Mouse (Mus musculus) kidney, adult 2 months (tissue): Measurements from ENCODE around the gene Ckm. TPM values are rescaled to one million over a fixed set of nuclear protein-coding genes. Genes with fewer than 3 reads are reported as not detected.

Source experiments
- DNase-seq: peaks from one replicate; pipeline ENCODE4 v3.0.0; 2021
- H3K27ac ChIP-seq: fragments of 200-500 bp; 2 replicates; pipeline ENCODE4 v1.5.1; 2012; ENCODE audit warnings: low read depth, low read length, control low read depth, inconsistent platforms; ENCODE audit not compliant: insufficient read depth
- H3K27me3 ChIP-seq: fragments of 200-500 bp; replicated peaks from 2 replicates; pipeline ENCODE4 v1.6.1; 2012; ENCODE audit warnings: mild to moderate bottlenecking, moderate library complexity, low read length, inconsistent platforms; ENCODE audit not compliant: control insufficient read depth, insufficient read depth
- H3K36me3 ChIP-seq: fragments of 200-500 bp; 2 replicates; pipeline ENCODE4 v1.6.1; 2012; ENCODE audit warnings: mild to moderate bottlenecking, moderate library complexity, low read length, inconsistent platforms; ENCODE audit not compliant: control insufficient read depth, insufficient read depth
- H3K4me1 ChIP-seq: fragments of 200-500 bp; 2 replicates; pipeline ENCODE4 v1.6.1; 2011; ENCODE audit warnings: low read length; ENCODE audit not compliant: control insufficient read depth, insufficient read depth
- H3K4me3 ChIP-seq: fragments of 200-500 bp; 2 replicates; pipeline ENCODE4 v1.5.1; 2011; ENCODE audit warnings: mild to moderate bottlenecking, low read depth, low read length, control low read depth; ENCODE audit not compliant: insufficient read depth
- CTCF ChIP-seq: fragments of 200-500 bp; conservative IDR thresholded peaks from 2 replicates; pipeline ENCODE4 v1.5.1; 2011; ENCODE audit warnings: low read depth, mild to moderate bottlenecking, control low read depth, low read length, moderate library complexity, mixed read lengths; ENCODE audit not compliant: insufficient read depth, insufficient read length
- POLR2A ChIP-seq: fragments of 200-500 bp; IDR thresholded peaks from one replicate; pipeline ENCODE4 v1.6.1; 2011; ENCODE audit warnings: low read depth, low read length, control low read depth
- WGBS: fragments of 180-500 bp; shearing (Covaris S2); methylation state at CpG from one replicate; pipeline ENCODE4 v1.1.7; 2018; 5-methylcytosine and 5-hydroxymethylcytosine counted together
- polyA plus RNA-seq: library from polyadenylated mRNA; depleted of rRNA; stranded (reverse); fragments of >200 nt; gene quantifications from 2 replicates; pipeline ENCODE4 v1.2.3, GENCODE M21; 2012

The Ckm gene
- polyA plus RNA-seq, 1 experiment: 420 TPM

DNA sequence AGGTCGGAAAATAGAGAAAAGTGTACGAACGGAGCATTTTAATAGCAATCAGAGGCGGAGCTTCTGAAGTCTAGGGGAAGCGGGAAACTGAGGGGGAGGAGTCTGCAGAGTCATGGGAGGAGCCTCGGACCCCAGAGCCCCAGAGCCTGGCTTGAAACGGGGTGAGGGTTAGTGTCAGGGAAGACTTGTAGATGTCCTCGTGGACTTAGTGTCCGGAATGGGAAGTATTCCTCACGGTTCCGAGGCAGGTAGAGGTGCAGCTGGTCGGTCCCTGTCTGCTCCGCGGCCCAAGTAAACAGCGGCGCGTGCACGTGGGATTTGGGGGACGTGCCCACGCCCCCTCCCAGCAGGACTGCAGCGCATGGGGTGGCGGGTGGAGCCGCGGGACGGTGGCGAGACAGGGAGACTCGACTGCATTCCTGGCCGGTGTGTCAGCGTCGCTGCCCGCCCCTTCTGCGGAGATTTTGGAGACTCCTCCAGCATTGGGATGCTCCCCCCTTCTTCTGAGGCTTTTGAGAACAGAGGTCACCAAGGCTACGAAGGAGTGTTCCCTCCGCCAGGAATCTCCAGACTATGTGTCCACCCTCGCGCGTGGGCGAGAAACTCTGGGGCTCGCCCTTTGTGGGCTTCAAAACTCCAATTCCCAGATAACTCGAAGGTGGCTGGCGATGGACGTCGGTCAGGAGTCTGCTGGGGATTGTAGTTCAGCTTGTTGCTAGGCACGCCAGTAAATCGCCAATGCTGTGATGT, 44.5 kb upstream of the Ckm start:
- Histone ChIP-seq H3K27ac (peak overlapping the region; percentile 90), H3K4me1 (no peaks in the 10 kb centered on the region; the same call in 1 of the 2 replicates), H3K4me3 (peak overlapping the region; percentile 87), H3K27me3 (no peaks in the 10 kb centered on the region), H3K36me3 (no peaks in the 10 kb centered on the region)
- no peak for TF ChIP-seq CTCF
- no peak for TF ChIP-seq POLR2A
- WGBS: under 1% methylated on average over 45 of the region's 45 CpGs
- peak; percentile 79 for DNase-seq

DNA sequence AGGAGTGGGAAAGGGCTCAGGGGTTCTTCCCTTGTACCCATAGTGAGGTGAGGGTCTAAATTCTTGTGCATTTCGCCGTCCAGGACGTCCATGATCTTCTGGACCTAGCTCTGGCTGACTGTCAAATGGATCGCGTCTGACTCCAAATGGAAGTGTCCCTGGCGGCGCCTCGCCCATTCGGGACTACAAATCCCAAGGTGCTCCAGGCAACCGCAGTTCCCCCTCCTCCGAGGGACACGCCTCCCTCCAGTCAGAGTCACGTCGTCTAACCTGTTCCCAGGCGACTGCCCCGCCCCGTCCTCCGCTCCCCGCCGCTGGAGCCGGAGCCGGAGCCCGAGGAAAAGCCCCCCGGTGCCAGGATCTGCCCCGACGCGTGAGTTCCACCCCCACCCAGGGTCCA, 43.6 kb upstream of the Ckm start:
- no peak for TF ChIP-seq CTCF
- TF ChIP-seq POLR2A: no peak
- Histone ChIP-seq H3K4me1 (no peaks in the 10 kb centered on the region; the same call in 1 of the 2 replicates), H3K4me3 (peak overlapping the region; percentile 71), H3K36me3 (no peaks in the 10 kb centered on the region), H3K27ac (peak overlapping the region; percentile 66; the same call in 1 of the 2 replicates), H3K27me3 (no peaks in the 10 kb centered on the region)
- WGBS: 1% methylated on average over 27 of the region's 27 CpGs
- peak; percentile 97 for DNase-seq

DNA sequence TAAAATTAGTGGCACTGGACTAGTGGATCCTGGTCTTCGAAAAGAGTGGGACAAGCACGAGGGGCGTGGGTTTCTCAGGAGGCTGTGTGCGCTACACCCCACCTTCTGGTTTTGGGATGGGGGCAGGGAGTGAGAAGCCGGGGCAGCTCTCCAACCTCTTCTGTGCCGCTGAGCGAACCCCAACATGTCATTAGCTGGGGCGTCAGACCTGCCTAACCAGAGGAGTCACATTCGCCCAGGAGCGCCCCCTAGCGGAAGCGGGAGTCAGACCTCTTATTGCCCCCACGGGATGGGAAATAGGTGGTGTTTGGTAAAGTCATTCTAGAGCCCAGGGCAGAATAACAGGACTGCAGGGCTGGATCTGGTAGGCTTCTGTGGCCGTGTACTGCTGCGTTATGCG, 42.9 kb upstream of the Ckm start:
- Histone ChIP-seq H3K4me3 (peak overlapping the region; percentile 71), H3K4me1 (no peaks in the 10 kb centered on the region; the same call in 1 of the 2 replicates), H3K27me3 (no peaks in the 10 kb centered on the region), H3K27ac (no peak overlapping the region), H3K36me3 (no peaks in the 10 kb centered on the region)
- peak; percentile 77 for DNase-seq
- WGBS: 9% methylated on average over 16 of the region's 16 CpGs
- TF ChIP-seq POLR2A: no peak
- peak; percentile 76 for TF ChIP-seq CTCF

DNA sequence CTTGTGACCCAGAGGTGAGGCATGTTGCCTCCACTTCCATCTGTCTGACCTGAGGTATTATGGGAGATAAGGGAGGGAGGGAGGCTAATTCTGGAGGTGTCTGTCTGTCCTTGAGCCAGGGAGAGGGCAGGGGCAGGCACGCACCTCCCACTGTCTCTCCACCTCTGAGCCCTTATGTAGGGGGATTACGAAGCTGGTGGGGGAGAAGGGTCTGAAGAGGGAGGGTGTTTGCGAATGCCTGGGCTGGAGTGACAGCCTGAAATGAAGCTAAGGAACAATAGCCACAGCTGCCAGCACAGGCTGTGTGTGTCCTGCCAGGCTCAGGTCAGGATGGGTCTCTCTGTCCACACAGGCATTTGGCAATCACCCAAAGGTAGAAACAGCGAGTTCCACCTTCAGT, 42.3 kb upstream of the Ckm start:
- 69% methylated on average over 4 of the region's 4 CpGs for WGBS
- no peak overlapping the region for H3K4me3 ChIP-seq

DNA sequence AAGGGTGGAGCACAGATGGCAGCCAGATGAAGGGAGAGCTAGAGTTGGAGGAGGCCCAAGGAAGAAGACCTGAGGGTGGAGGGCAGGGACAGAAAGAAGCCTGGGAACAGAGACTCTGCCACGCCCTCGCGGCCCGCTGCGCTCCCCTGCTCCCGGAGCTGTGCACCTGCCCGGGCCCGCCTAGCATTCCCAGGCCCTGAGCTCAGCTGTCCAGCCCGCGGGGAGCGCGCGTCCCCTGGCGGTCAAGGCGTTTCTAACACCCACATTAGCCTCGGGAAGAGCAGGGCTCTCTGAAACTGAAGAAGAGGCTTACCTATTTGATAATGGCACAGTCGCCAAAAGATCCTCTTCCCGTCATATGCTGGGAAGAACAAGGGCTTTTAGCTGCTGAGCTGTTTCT, 40.7 kb upstream of the Ckm start:
- TF ChIP-seq POLR2A (no peak), CTCF (peak; percentile 87)
- no peak overlapping the region for H3K27ac ChIP-seq
- no peaks in the 10 kb centered on the region for H3K36me3 ChIP-seq
- DNase-seq: peak; percentile 88
- WGBS: 2% methylated on average over 18 of the region's 18 CpGs
- no peaks in the 10 kb centered on the region; the same call in 1 of the 2 replicates for H3K4me1 ChIP-seq
- no peak overlapping the region for H3K4me3 ChIP-seq
- H3K27me3 ChIP-seq: no peaks in the 10 kb centered on the region

More for the DNA sequence above, 42.3 kb upstream of the Ckm start:
- no peak for DNase-seq
- no peaks in the 10 kb centered on the region for H3K27me3 ChIP-seq
- no peaks in the 10 kb centered on the region for H3K36me3 ChIP-seq
- no peak for TF ChIP-seq CTCF
- no peak for TF ChIP-seq POLR2A
- H3K27ac ChIP-seq: no peak overlapping the region
- H3K4me1 ChIP-seq: no peaks in the 10 kb centered on the region; the same call in 1 of the 2 replicates

DNA sequence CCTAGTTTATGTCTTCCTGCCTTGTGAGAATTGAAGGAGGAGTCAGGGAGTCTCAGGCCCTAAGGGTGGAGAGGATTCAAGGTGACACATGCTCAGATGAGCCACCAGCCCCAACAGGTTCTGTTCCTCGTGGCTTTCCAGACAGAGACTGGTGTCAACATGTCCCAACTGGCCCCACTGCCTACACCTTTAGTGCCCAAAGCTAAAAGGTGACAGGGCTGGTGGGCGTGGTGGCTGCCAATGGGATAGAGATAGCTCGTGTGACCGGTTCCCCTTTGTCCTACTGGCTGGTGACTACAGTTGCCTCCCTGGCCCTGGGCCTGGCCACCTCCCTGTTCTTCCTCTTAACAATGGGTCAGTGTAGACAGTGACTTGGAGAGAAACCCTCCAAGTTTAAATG, 39.2 kb upstream of the Ckm start:
- Histone ChIP-seq H3K36me3 (no peaks in the 10 kb centered on the region), H3K4me1 (no peaks in the 10 kb centered on the region; the same call in 1 of the 2 replicates), H3K27ac (no peak overlapping the region), H3K27me3 (no peaks in the 10 kb centered on the region), H3K4me3 (no peak overlapping the region)
- no peak for DNase-seq
- WGBS: 76% methylated on average over 4 of the region's 4 CpGs
- no peak for TF ChIP-seq CTCF

DNA sequence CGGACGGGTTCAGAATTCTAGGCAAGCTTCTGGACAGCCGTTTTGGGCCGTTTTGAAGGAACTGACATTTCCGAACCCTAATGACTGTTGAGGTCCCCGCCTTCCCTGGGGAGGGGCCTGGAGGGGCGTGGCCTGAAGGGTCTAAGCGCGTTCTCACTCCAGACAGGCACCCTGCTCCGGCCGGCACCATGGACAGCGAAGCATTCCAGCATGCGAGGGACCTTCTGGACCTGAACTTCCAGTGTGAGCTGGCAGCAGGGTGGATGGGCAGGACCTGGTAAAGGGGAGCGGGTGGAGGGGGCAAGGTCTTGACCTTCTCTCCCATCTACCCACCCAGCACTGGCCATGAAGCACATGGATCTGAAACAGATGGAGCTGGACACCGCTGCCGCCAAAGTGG, 36.2 kb upstream of the Ckm start:
- no peak overlapping the region for H3K4me3 ChIP-seq
- TF ChIP-seq CTCF (no peak), POLR2A (no peak)
- no peaks in the 10 kb centered on the region for H3K27me3 ChIP-seq
- WGBS: 14% methylated on average over 16 of the region's 16 CpGs
- no peaks in the 10 kb centered on the region for H3K36me3 ChIP-seq
- H3K4me1 ChIP-seq: no peaks in the 10 kb centered on the region
- H3K27ac ChIP-seq: no peak overlapping the region
- DNase-seq: peak; percentile 68
